Mouse (Mus musculus) heart, adult 2 months (tissue): ENCODE measurements around the gene Vwf. TPM values are rescaled to one million over a fixed set of nuclear protein-coding genes. Genes with fewer than 3 reads are reported as not detected.

ENCODE experiments used
- DNase-seq, 2 experiments: peaks; one replicate each; pipeline ENCODE4 v3.0.0; 2021
- H3K27ac ChIP-seq: fragments of 200-600 bp; 2 replicates; pipeline ENCODE4 v1.8.1; 2022
- H3K27me3 ChIP-seq: fragments of 200-500 bp; 2 replicates; pipeline ENCODE4 v1.6.1; 2012; ENCODE audit warnings: mild to moderate bottlenecking, low read length, inconsistent platforms, mixed read lengths; ENCODE audit not compliant: control insufficient read depth, insufficient read depth
- H3K36me3 ChIP-seq: fragments of 200-500 bp; 2 replicates; pipeline ENCODE4 v1.6.1; 2012; ENCODE audit warnings: low read length, inconsistent platforms; ENCODE audit not compliant: control insufficient read depth, insufficient read depth
- H3K4me1 ChIP-seq: fragments of 200-500 bp; 2 replicates; pipeline ENCODE4 v1.6.1; 2011; ENCODE audit warnings: low read length; ENCODE audit not compliant: control insufficient read depth, insufficient read depth
- H3K4me3 ChIP-seq: fragments of 200-600 bp; 2 replicates; pipeline ENCODE4 v1.8.1; 2022
- H3K79me2 ChIP-seq: fragments of 200-500 bp; replicated peaks from 2 replicates; pipeline ENCODE4 v1.6.1; 2012; ENCODE audit warnings: mild to moderate bottlenecking, inconsistent platforms, low read length, moderate library complexity, mixed read lengths; ENCODE audit not compliant: control insufficient read depth, insufficient read depth
- H3K9ac ChIP-seq: fragments of 200-500 bp; 2 replicates; pipeline ENCODE4 v1.6.1; 2012; ENCODE audit warnings: low read depth, mild to moderate bottlenecking, control low read depth, inconsistent platforms, low read length, mixed read lengths
- CTCF ChIP-seq: fragments of 200-600 bp; IDR thresholded peaks from 2 replicates; pipeline ENCODE4 v1.8.1; 2022; ENCODE audit warnings: antibody characterized with exemption, mild to moderate bottlenecking, moderate library complexity
- EP300 ChIP-seq: fragments of 200-500 bp; IDR thresholded peaks from 2 replicates; pipeline ENCODE4 v1.6.1; 2011; ENCODE audit warnings: low read depth, low read length, control low read depth; ENCODE audit not compliant: insufficient read depth
- POLR2A ChIP-seq: fragments of 200-500 bp; IDR thresholded peaks from 2 replicates; pipeline ENCODE4 v1.6.1; 2011; ENCODE audit warnings: mild to moderate bottlenecking, low read depth, low read length, control low read depth; ENCODE audit not compliant: insufficient read depth
- WGBS: fragments of 180-500 bp; shearing (Covaris S2); methylation state at CpG from one replicate; pipeline ENCODE4 v1.1.7; 2018; 5-methylcytosine and 5-hydroxymethylcytosine counted together
- intact Hi-C: fragments of 180-260 bp; cut with DNase I; formaldehyde crosslinking; loops from one replicate; pipeline ENCODE4 v1.15.1; 2025
- polyA plus RNA-seq: library from polyadenylated mRNA; depleted of rRNA; stranded (reverse); fragments of >200 nt; gene quantifications from 2 replicates; pipeline ENCODE4 v1.2.3, GENCODE M21; 2012; rRNA removed
- total RNA-seq, 2 experiments: library from RNA; stranded (reverse); gene quantifications; 2 replicates each; pipeline ENCODE4 v1.2.3; 2021

Gene Vwf
- total and polyA plus RNA-seq, 3 experiments = 95.8 to 99.8 (median 95.9) TPM

- TF ChIP-seq EP300 (no peak), POLR2A (no peak), CTCF (peak; percentile 36; the same call in 1 of the 2 replicates)
- intact Hi-C loops = no loop called here
- WGBS = 75% methylated on average over 2 of the region's 2 CpGs
- H3K27me3 ChIP-seq = no peaks in the 10 kb centered on the region
- DNase-seq = no peak
- no peaks in the 10 kb centered on the region for H3K79me2 ChIP-seq
- no peak overlapping the region for H3K27ac ChIP-seq
- no peak overlapping the region for H3K4me3 ChIP-seq
- H3K4me1 ChIP-seq = no peaks in the 10 kb centered on the region
- H3K9ac ChIP-seq = no peak overlapping the region
- H3K36me3 ChIP-seq = no peaks in the 10 kb centered on the region
Measured at GRCm38 (mm10) chr6:125726408-125726807, 179.8 kb downstream of the Vwf start.

GRCm38 (mm10) chr6:125727484-125727911 is 180.9 kb downstream of the Vwf start:
- TF ChIP-seq CTCF (no peak), POLR2A (no peak), EP300 (no peak)
- Histone ChIP-seq H3K79me2 (no peaks in the 10 kb centered on the region), H3K27me3 (no peaks in the 10 kb centered on the region), H3K4me1 (no peaks in the 10 kb centered on the region), H3K36me3 (no peaks in the 10 kb centered on the region), H3K4me3 (no peak overlapping the region), H3K27ac (no peak overlapping the region), H3K9ac (no peak overlapping the region)
- no peak for DNase-seq
- intact Hi-C loops = no loop called here
- WGBS = 73% methylated on average over 5 of the region's 5 CpGs

GRCm38 (mm10) chr6:125729471-125729870 is 182.9 kb downstream of the Vwf start:
- TF ChIP-seq POLR2A (no peak), EP300 (no peak), CTCF (no peak)
- no peaks in the 10 kb centered on the region for H3K27me3 ChIP-seq
- H3K4me3 ChIP-seq = no peak overlapping the region
- 70% methylated on average over 6 of the region's 6 CpGs for WGBS
- H3K9ac ChIP-seq = no peak overlapping the region
- DNase-seq = no peak
- H3K27ac ChIP-seq = no peak overlapping the region
- no peaks in the 10 kb centered on the region for H3K79me2 ChIP-seq
- intact Hi-C loops = no loop called here
- H3K4me1 ChIP-seq = no peaks in the 10 kb centered on the region
- no peaks in the 10 kb centered on the region for H3K36me3 ChIP-seq

GRCm38 (mm10) chr6:125729986-125730535 is 183.5 kb downstream of the Vwf start:
- H3K27ac ChIP-seq = no peak overlapping the region
- intact Hi-C loops = no loop called here
- TF ChIP-seq EP300 (no peak), POLR2A (no peak), CTCF (no peak)
- no peaks in the 10 kb centered on the region for H3K79me2 ChIP-seq
- DNase-seq = no peak
- 54% methylated on average over 11 of the region's 11 CpGs for WGBS
- H3K4me1 ChIP-seq = no peaks in the 10 kb centered on the region
- no peak overlapping the region for H3K4me3 ChIP-seq
- no peaks in the 10 kb centered on the region for H3K36me3 ChIP-seq
- H3K27me3 ChIP-seq = no peaks in the 10 kb centered on the region
- H3K9ac ChIP-seq = no peak overlapping the region

Other genes starting within 250 kb of the Vwf start
- gene Ltbr, start 232.9 kb upstream of the Vwf start, total RNA-seq = 10 to 100 TPM; 28.2 to 28.8 TPM
- gene Ltbr, start 232.9 kb upstream of the Vwf start, polyA plus RNA-seq = 34.8 and 36.5 TPM in 2 replicates
- under 1 TPM; 0.37 to 0.75 TPM for gene Scnn1a, start 226.1 kb upstream of the Vwf start, total RNA-seq
- gene Scnn1a, start 226.1 kb upstream of the Vwf start, polyA plus RNA-seq = 0.76 and 3.1 TPM in 2 replicates
- 10 to 100 TPM; 50.8 to 62.8 TPM for gene Tnfrsf1a, start 197.4 kb upstream of the Vwf start, total RNA-seq
- gene Tnfrsf1a, start 197.4 kb upstream of the Vwf start, polyA plus RNA-seq = 57.1 and 59.7 TPM in 2 replicates
- gene Plekhg6, start 166.0 kb upstream of the Vwf start, total RNA-seq = under 1 TPM in 1 of 2 experiments, not detected in 1; 0.08 TPM
- gene Plekhg6, start 166.0 kb upstream of the Vwf start, polyA plus RNA-seq = 0.06 and 0.14 TPM in 2 replicates
- 10 to 100 TPM; 51.6 to 67.2 TPM for gene Cd9, start 52.0 kb upstream of the Vwf start, total RNA-seq
- 97.7 and 108 TPM in 2 replicates for gene Cd9, start 52.0 kb upstream of the Vwf start, polyA plus RNA-seq
- under 1 TPM in 1 of 2 experiments, not detected in 1; 0.30 TPM for gene Ano2, start 143.6 kb downstream of the Vwf start, total RNA-seq
- 0.08 TPM in 1 of 2 replicates, not detected in the other for gene Ano2, start 143.6 kb downstream of the Vwf start, polyA plus RNA-seq